Mouse (Mus musculus): ENCODE data around the gene Rnase12.

GRCm38 (mm10) chr14:51007914-51008713, 49.3 kb downstream of the Rnase12 start:
- TF ChIP-seq POLR2A (IDR thresholded peaks at IDR 0.05; ENCODE audit: insufficient read depth, low read depth, low read length) (peak; percentile 24; the same call in 1 of the 2 replicates), EP300 (IDR thresholded peaks at IDR 0.05; ENCODE audit: insufficient read depth, low read depth, low read length) (peak; percentile 48; the same call in 1 of the 2 replicates), CTCF (IDR thresholded peaks at IDR 0.05) (no peak)
